29 mouse cellular contexts compared by ENCODE assay signal in genomic region chr14:26993427-26993826, GRCm38 (mm10). TPM values are rescaled to one million over a fixed set of nuclear protein-coding genes. Genes with fewer than 3 reads are reported as not detected.
DNase-seq lines count a peak whose midpoint lies in the region; ATAC-seq and TF ChIP-seq lines count a peak whose summit lies in the region.
"Had no signal": no experiment of that assay in that cellular context is flagged by ENCODE, and none has a peak within 500 bp of the region (broad histone marks: within the 10 kb centered on the region; RNA-seq: fewer than 3 reads in every experiment).

No protein-coding gene starts in this region.

- no peak for TF ChIP-seq EP300 in ES-Bruce4 (IDR thresholded peaks at IDR 0.05; ENCODE audit: insufficient read depth, low read depth, low read length)

- no peak overlapping the region for H3K4me3 ChIP-seq in heart, embryonic 10.5 days
- H3K4me3 ChIP-seq in hindbrain, embryonic 10.5 days: no peak overlapping the region
- H3K4me3 ChIP-seq in hindbrain, embryonic 13.5 days: no peak overlapping the region
- H3K4me3 ChIP-seq in ES-Bruce4 (ENCODE audit: low read depth, low read length): no peak overlapping the region
- H3K4me3 ChIP-seq in limb, embryonic 10.5 days: no peak overlapping the region
- no peak overlapping the region for H3K4me3 ChIP-seq in midbrain, embryonic 14.5 days (replicated peaks; ENCODE audit: low read depth, low read length)

- H3K27me3 ChIP-seq in heart, embryonic 10.5 days (ENCODE audit: insufficient read depth, poor library complexity, severe bottlenecking): no peaks in the 10 kb centered on the region
- no peaks in the 10 kb centered on the region for H3K27me3 ChIP-seq in hindbrain, embryonic 10.5 days (ENCODE audit: insufficient read depth, poor library complexity, severe bottlenecking)
- no peaks in the 10 kb centered on the region for H3K27me3 ChIP-seq in hindbrain, embryonic 13.5 days
- no peaks in the 10 kb centered on the region for H3K27me3 ChIP-seq in ES-Bruce4 (ENCODE audit: control insufficient read depth, insufficient read depth, low read length, poor library complexity, severe bottlenecking)
- no peaks in the 10 kb centered on the region for H3K27me3 ChIP-seq in limb, embryonic 10.5 days (ENCODE audit: low read depth, poor library complexity, severe bottlenecking)
- H3K27me3 ChIP-seq in midbrain, embryonic 14.5 days (ENCODE audit: control insufficient read depth, insufficient read depth, low read length): no peaks in the 10 kb centered on the region
- H3K27me3 ChIP-seq: embryonic facial prominence, embryonic 13.5 days; liver, embryonic 15.5 days; megakaryocyte, embryonic 14.5 days; midbrain, embryonic 13.5 days; neural tube, embryonic 13.5 days had no signal

- no peak overlapping the region for H3K4me2 ChIP-seq in hindbrain, embryonic 13.5 days
- no peak overlapping the region for H3K4me2 ChIP-seq in midbrain, embryonic 14.5 days (ENCODE audit: low read length)

- WGBS in heart, embryonic 10.5 days: 46% methylated on average over 3 of the region's 3 CpGs
- WGBS in hindbrain, embryonic 10.5 days: 76% methylated on average over 3 of the region's 3 CpGs
- 82% methylated on average over 3 of the region's 3 CpGs for WGBS in hindbrain, embryonic 13.5 days
- 46% methylated on average over 3 of the region's 3 CpGs for WGBS in limb, embryonic 10.5 days
- WGBS in midbrain, embryonic 14.5 days: 73% methylated on average over 3 of the region's 3 CpGs

- H3K4me1 ChIP-seq in heart, embryonic 10.5 days: peaks cover 12% of the 10 kb centered on the region; the same call in 1 of the 2 replicates
- H3K4me1 ChIP-seq in hindbrain, embryonic 10.5 days (replicated peaks): peaks cover 13% of the 10 kb centered on the region
- 0 out of 2 replicates have a peak, but pooled peaks cover 6% of the 10 kb centered on the region for H3K4me1 ChIP-seq in hindbrain, embryonic 13.5 days (replicated peaks)
- peaks cover under 1% of the 10 kb centered on the region for H3K4me1 ChIP-seq in ES-Bruce4 (ENCODE audit: control insufficient read depth, insufficient read depth, low read length)
- H3K4me1 ChIP-seq in limb, embryonic 10.5 days: peaks cover 31% of the 10 kb centered on the region
- H3K4me1 ChIP-seq in midbrain, embryonic 14.5 days (ENCODE audit: control insufficient read depth, insufficient read depth, low read length): no peaks in the 10 kb centered on the region

- H3K9ac ChIP-seq in hindbrain, embryonic 13.5 days: no peak overlapping the region
- H3K9ac ChIP-seq in ES-Bruce4 (ENCODE audit: low read depth, poor library complexity, severe bottlenecking): no peak overlapping the region
- no peak overlapping the region for H3K9ac ChIP-seq in midbrain, embryonic 14.5 days (replicated peaks; ENCODE audit: low read length)
- H3K9ac ChIP-seq: forebrain, embryonic 13.5 days; liver, embryonic 15.5 days had no signal

- ATAC-seq in hindbrain, embryonic 13.5 days (ENCODE audit: low FRiP score): no peak
- no peak for ATAC-seq in midbrain, embryonic 14.5 days (ENCODE audit: low FRiP score, low TSS enrichment)
- ATAC-seq: forebrain, embryonic 13.5 days; Patski had no signal

- no peaks in the 10 kb centered on the region for H3K9me3 ChIP-seq in heart, embryonic 10.5 days
- H3K9me3 ChIP-seq in hindbrain, embryonic 10.5 days: no peaks in the 10 kb centered on the region
- H3K9me3 ChIP-seq in hindbrain, embryonic 13.5 days: no peaks in the 10 kb centered on the region
- no peaks in the 10 kb centered on the region for H3K9me3 ChIP-seq in ES-Bruce4 (replicated peaks; ENCODE audit: control insufficient read depth, insufficient read depth, low read length, poor library complexity, severe bottlenecking)
- no peaks in the 10 kb centered on the region for H3K9me3 ChIP-seq in limb, embryonic 10.5 days (replicated peaks)
- no peaks in the 10 kb centered on the region for H3K9me3 ChIP-seq in midbrain, embryonic 14.5 days (ENCODE audit: control insufficient read depth, low read length)
- H3K9me3 ChIP-seq: embryonic facial prominence, embryonic 13.5 days; forebrain, embryonic 13.5 days; G1E; liver, embryonic 15.5 days; lung, embryonic 15.5 days; megakaryocyte, embryonic 14.5 days; midbrain, embryonic 13.5 days; neural tube, embryonic 13.5 days had no signal

- H3K27ac ChIP-seq in heart, embryonic 10.5 days: peak overlapping the region; percentile 84; the same call in 1 of the 2 replicates
- H3K27ac ChIP-seq in hindbrain, embryonic 10.5 days: peak overlapping the region; percentile 82; the same call in 1 of the 2 replicates
- H3K27ac ChIP-seq in hindbrain, embryonic 13.5 days: no peak overlapping the region
- peak overlapping the region; percentile 51 for H3K27ac ChIP-seq in ES-Bruce4 (ENCODE audit: insufficient read depth, low read length)
- peak overlapping the region; percentile 75; the same call in 1 of the 2 replicates for H3K27ac ChIP-seq in limb, embryonic 10.5 days
- H3K27ac ChIP-seq in midbrain, embryonic 14.5 days (replicated peaks; ENCODE audit: low read depth, low read length): no peak overlapping the region
- H3K27ac ChIP-seq: forebrain, embryonic 13.5 days; hindbrain, postnatal 0 days; liver, embryonic 15.5 days; lung, embryonic 15.5 days; midbrain, embryonic 13.5 days; neural tube, embryonic 13.5 days had no signal

- no peak for DNase-seq in heart, embryonic 10.5 days (ENCODE audit: low spot score)
- no peak for DNase-seq in heart, postnatal 10 days
- DNase-seq in hindbrain, embryonic 10.5 days (ENCODE audit: low spot score): no peak
- DNase-seq in limb, embryonic 10.5 days (ENCODE audit: low spot score): no peak
- DNase-seq in midbrain, embryonic 14.5 days: no peak
- DNase-seq: cerebellum, adult 11 months; cerebellum, adult 9-11 months; right cerebral cortex, postnatal 4 days had no signal

- no peak for TF ChIP-seq POLR2A in ES-Bruce4 (IDR thresholded peaks at IDR 0.05; ENCODE audit: insufficient read depth, low read length)

- H3K36me3 ChIP-seq in heart, embryonic 10.5 days: no peaks in the 10 kb centered on the region
- no peaks in the 10 kb centered on the region for H3K36me3 ChIP-seq in hindbrain, embryonic 10.5 days
- H3K36me3 ChIP-seq in hindbrain, embryonic 13.5 days: no peaks in the 10 kb centered on the region
- no peaks in the 10 kb centered on the region for H3K36me3 ChIP-seq in ES-Bruce4 (ENCODE audit: control insufficient read depth, insufficient read depth, low read length, poor library complexity, severe bottlenecking)
- H3K36me3 ChIP-seq in limb, embryonic 10.5 days: no peaks in the 10 kb centered on the region
- no peaks in the 10 kb centered on the region for H3K36me3 ChIP-seq in midbrain, embryonic 14.5 days (ENCODE audit: control insufficient read depth, insufficient read depth, low read length)
- H3K36me3 ChIP-seq: embryonic facial prominence, embryonic 13.5 days; G1E; liver, embryonic 15.5 days; lung, embryonic 15.5 days; midbrain, embryonic 13.5 days; neural tube, embryonic 13.5 days had no signal

- no peak for TF ChIP-seq CTCF in ES-Bruce4 (IDR thresholded peaks at IDR 0.05; ENCODE audit: low read depth, low read length)

- intact Hi-C loops in heart, postnatal 10 days (cut with DNase I): no loop called here

RNA-seq across cellular contexts. Expression of gene Hesx1, which starts 0.8 kb away (rescaled TPM):
- 1.5 and 1.9 TPM in 2 replicates for polyA plus RNA-seq in heart, embryonic 10.5 days (2016; fragmentation: Nextera tagmentation; extraction: Ambion mirVana)
- total RNA-seq in heart, postnatal 10 days (2021): not detected
- 0.42 and 1.2 TPM in 2 replicates for polyA plus RNA-seq in hindbrain, embryonic 10.5 days (2016; fragmentation: Nextera tagmentation; extraction: Ambion mirVana)
- not detected in 2 replicates for polyA plus RNA-seq in hindbrain, embryonic 13.5 days (2015; fragmentation: Nextera tagmentation; extraction: Ambion mirVana)
- polyA plus RNA-seq in ES-Bruce4 (2011; ENCODE audit: insufficient read depth, insufficient read length, low read depth, missing spikeins): 1.6 and 3.7 TPM in 2 replicates
- 0.50 and 0.59 TPM in 2 replicates for polyA plus RNA-seq in limb, embryonic 10.5 days (2016; fragmentation: Nextera tagmentation; extraction: Ambion mirVana)
- not detected in 2 replicates for polyA plus RNA-seq in midbrain, embryonic 14.5 days (2014; fragmentation: Nextera tagmentation; extraction: Ambion mirVana)
- total RNA-seq: adrenal gland, adult 18-20 months; G1E; gastrocnemius, adult 8-10 months; hematopoietic stem cell, adult 5-6 weeks; hindbrain, postnatal 0 days; left cerebral cortex, adult 18-20 months; left cerebral cortex, postnatal 25 days had no signal
- polyA plus RNA-seq: forebrain, embryonic 13.5 days; frontal cortex, adult 2 months; G1E; large intestine, adult 2 months; lung, embryonic 15.5 days; midbrain, embryonic 13.5 days; neural tube, embryonic 13.5 days; Patski; stomach, embryonic 14.5 days had no signal

RNA-seq across cellular contexts. Expression of gene Appl1, which starts 22.4 kb away (rescaled TPM):
- 26.3 and 29.7 TPM in 2 replicates for polyA plus RNA-seq in heart, embryonic 10.5 days (2016; fragmentation: Nextera tagmentation; extraction: Ambion mirVana)
- total RNA-seq in heart, postnatal 10 days (2021): 10 to 100 TPM; 21.8 to 26.7 TPM
- 26.6 and 29.8 TPM in 2 replicates for polyA plus RNA-seq in hindbrain, embryonic 10.5 days (2016; fragmentation: Nextera tagmentation; extraction: Ambion mirVana)
- polyA plus RNA-seq in hindbrain, embryonic 13.5 days (2015; fragmentation: Nextera tagmentation; extraction: Ambion mirVana): 69.3 and 69.8 TPM in 2 replicates
- polyA plus RNA-seq in ES-Bruce4 (2011; ENCODE audit: insufficient read depth, insufficient read length, low read depth, missing spikeins): 55.5 and 67.3 TPM in 2 replicates
- polyA plus RNA-seq in limb, embryonic 10.5 days (2016; fragmentation: Nextera tagmentation; extraction: Ambion mirVana): 27.0 and 33.1 TPM in 2 replicates
- polyA plus RNA-seq in midbrain, embryonic 14.5 days (2014; fragmentation: Nextera tagmentation; extraction: Ambion mirVana): 87.3 and 88.5 TPM in 2 replicates

RNA-seq across cellular contexts. Expression of gene Il17rd, which starts 45.3 kb away (rescaled TPM):
- polyA plus RNA-seq in heart, embryonic 10.5 days (2016; fragmentation: Nextera tagmentation; extraction: Ambion mirVana): 2.6 and 3.0 TPM in 2 replicates
- 1 to 10 TPM; 7.7 to 7.9 TPM for total RNA-seq in heart, postnatal 10 days (2021)
- 4.0 and 6.5 TPM in 2 replicates for polyA plus RNA-seq in hindbrain, embryonic 10.5 days (2016; fragmentation: Nextera tagmentation; extraction: Ambion mirVana)
- polyA plus RNA-seq in hindbrain, embryonic 13.5 days (2015; fragmentation: Nextera tagmentation; extraction: Ambion mirVana): 2.8 and 3.4 TPM in 2 replicates
- 47.3 and 48.9 TPM in 2 replicates for polyA plus RNA-seq in ES-Bruce4 (2011; ENCODE audit: insufficient read depth, insufficient read length, low read depth, missing spikeins)
- 17.4 and 18.2 TPM in 2 replicates for polyA plus RNA-seq in limb, embryonic 10.5 days (2016; fragmentation: Nextera tagmentation; extraction: Ambion mirVana)
- 2.9 and 3.0 TPM in 2 replicates for polyA plus RNA-seq in midbrain, embryonic 14.5 days (2014; fragmentation: Nextera tagmentation; extraction: Ambion mirVana)
- total RNA-seq: common myeloid progenitor, adult 5-6 weeks; hematopoietic stem cell, adult 5-6 weeks had no signal
- polyA plus RNA-seq: G1E had no signal

Comparison
In these comparisons a context has a peak if more than half of its experiments do, and no peak if none do; other contexts are left out.
1. H3K27ac ChIP-seq: peak in heart, embryonic 10.5 days (single experiment), hindbrain, embryonic 10.5 days (single experiment), ES-Bruce4 (single experiment) and limb, embryonic 10.5 days (single experiment); none in hindbrain, embryonic 13.5 days (single experiment) and midbrain, embryonic 14.5 days (single experiment).